Mouse (Mus musculus) subcutaneous adipose tissue, adult 2 months (tissue): Measurements from ENCODE around the gene Eif4g3. TPM values are rescaled to one million over a fixed set of nuclear protein-coding genes. Genes with fewer than 3 reads are reported as not detected.

ENCODE experiments used
- polyA plus RNA-seq: library from polyadenylated mRNA; depleted of rRNA; stranded (reverse); fragments of >200 nt; gene quantifications from 2 replicates; pipeline ENCODE4 v1.2.3, GENCODE M21; 2012; ENCODE audit warnings: low replicate concordance; rRNA removed

The Eif4g3 gene
- polyA plus RNA-seq, result 50.9 and 67.9 TPM in 2 replicates

GRCm38 (mm10) chr4:137992890-137993289 lies at the start of gene Eif4g3:
Gene Eif4g3, plus strand, starts transcription at chr4:137993022.

GRCm38 (mm10) chr4:138216200-138216890 lies 223.5 kb downstream of the Eif4g3 start, which contains the start of gene Hp1bp3:
Gene Hp1bp3, plus strand, starts transcription at chr4:138216296.

GRCm38 (mm10) chr4:138250088-138250960 lies 257.5 kb downstream of the Eif4g3 start, which contains the start of the genes Sh2d5 and Kif17:
Gene Sh2d5, plus strand, starts transcription at chr4:138250403.
Gene Kif17, plus strand, starts transcription at chr4:138250435.

Other genes starting within 250 kb of the Eif4g3 start
- 9.4 and 12.8 TPM in 2 replicates for gene Alpl, start 196.6 kb upstream of the Eif4g3 start, polyA plus RNA-seq
- 46.3 and 58.4 TPM in 2 replicates for gene Ece1, start 130.8 kb upstream of the Eif4g3 start, polyA plus RNA-seq
- gene Hp1bp3, start 223.3 kb downstream of the Eif4g3 start, polyA plus RNA-seq, result 55.8 and 89.3 TPM in 2 replicates